Mouse (Mus musculus): ENCODE measurements around the gene Ctnna3. TPM values are rescaled to one million over a fixed set of nuclear protein-coding genes. Genes with fewer than 3 reads are reported as not detected.

The Ctnna3 gene
- total and polyA plus RNA-seq, 3 experiments: not detected

DNA sequence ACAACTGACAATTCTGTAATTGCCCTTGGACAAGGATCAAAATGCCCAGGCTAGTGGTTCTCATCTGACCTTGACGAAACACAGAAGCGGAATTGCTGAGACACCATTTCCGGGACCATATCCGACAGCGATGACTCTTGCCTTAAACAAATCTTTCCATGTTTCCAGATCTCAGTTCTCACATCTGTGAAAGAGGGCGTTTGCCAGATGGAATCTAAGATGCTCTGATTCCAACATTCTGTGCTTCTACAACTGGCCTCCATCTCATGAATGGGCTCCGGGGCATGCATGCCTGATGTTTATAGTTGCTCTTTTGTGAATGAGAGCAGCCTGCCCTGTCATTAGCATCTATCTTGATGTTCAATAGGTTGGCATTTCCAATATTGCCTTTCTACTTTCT is 890.4 kb downstream of the Ctnna3 start:
- no peak overlapping the region for H3K27ac ChIP-seq (ENCODE audit: control insufficient read depth, low read depth, low read length)
- H3K4me3 ChIP-seq (ENCODE audit: control insufficient read depth in 1 of 2, insufficient read depth in 1 of 2, low read depth in 2 of 2, low read length in 2 of 2): no peak overlapping the region
- no peak overlapping the region for H3K9ac ChIP-seq (ENCODE audit: control insufficient read depth, low read depth, low read length, poor library complexity, severe bottlenecking)
- no peaks in the 10 kb centered on the region for H3K36me3 ChIP-seq (ENCODE audit: control insufficient read depth in 1 of 2, insufficient read depth in 2 of 2, low read length in 2 of 2)
- no peaks in the 10 kb centered on the region for H3K4me1 ChIP-seq (ENCODE audit: control insufficient read depth in 1 of 2, insufficient read depth in 2 of 2, low read length in 2 of 2)
- H3K9me3 ChIP-seq (replicated peaks; ENCODE audit: insufficient read depth, low read length): no peaks in the 10 kb centered on the region
- TF ChIP-seq E2F4 (IDR thresholded peaks at IDR 0.05; ENCODE audit: borderline replicate concordance, low read depth, low read length): no peak
- TF ChIP-seq HCFC1 (IDR thresholded peaks at IDR 0.05; ENCODE audit: low read depth, low read length): no peak
- TF ChIP-seq CHD2 (IDR thresholded peaks at IDR 0.05; ENCODE audit: low read length): no peak
- no peaks in the 10 kb centered on the region for H3K27me3 ChIP-seq (ENCODE audit: control insufficient read depth in 1 of 2, insufficient read depth in 2 of 2, low read length in 2 of 2)
- DNase-seq (ENCODE audit: low read depth, low spot score): no peak
- H3K79me2 ChIP-seq (ENCODE audit: control insufficient read depth, insufficient read depth, low read length, poor library complexity): no peaks in the 10 kb centered on the region

DNA sequence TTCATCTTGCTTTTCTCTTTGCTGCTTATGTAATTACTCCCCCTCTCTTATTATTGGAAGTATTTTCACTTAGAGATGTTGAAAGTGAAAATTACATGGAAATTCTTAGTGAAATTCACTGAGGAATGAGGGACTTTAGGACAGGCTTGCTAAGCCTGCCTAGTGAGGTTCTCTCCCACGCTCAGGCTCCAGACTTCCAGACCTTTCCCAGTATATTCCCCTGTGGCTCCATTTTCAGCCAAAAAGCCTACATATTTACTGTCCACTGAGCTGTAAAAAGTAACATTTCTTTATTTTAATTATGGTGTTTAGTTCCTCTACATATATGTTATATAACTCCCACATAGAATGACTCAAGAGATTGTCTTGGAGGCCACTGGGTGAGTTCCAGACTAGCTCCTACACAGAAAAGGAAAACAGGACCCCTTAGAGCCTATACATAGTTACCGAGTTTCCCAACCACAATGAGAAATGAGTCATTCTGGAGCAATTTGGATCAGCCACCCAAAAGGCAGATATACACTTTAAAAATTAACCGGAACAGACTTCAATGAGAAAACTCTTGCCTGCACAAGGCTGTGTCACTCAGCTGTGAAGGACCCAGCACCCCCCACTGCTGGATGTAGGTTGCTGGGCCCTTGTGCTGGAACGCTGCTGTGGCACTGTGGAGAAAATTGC is 912.9 kb downstream of the Ctnna3 start:
- Histone ChIP-seq H3K27ac (ENCODE audit: control insufficient read depth, low read depth, low read length) (no peak overlapping the region), H3K36me3 (ENCODE audit: control insufficient read depth in 1 of 2, insufficient read depth in 2 of 2, low read length in 2 of 2) (no peaks in the 10 kb centered on the region), H3K79me2 (ENCODE audit: control insufficient read depth, insufficient read depth, low read length, poor library complexity) (no peaks in the 10 kb centered on the region), H3K4me3 (ENCODE audit: control insufficient read depth in 1 of 2, insufficient read depth in 1 of 2, low read depth in 2 of 2, low read length in 2 of 2) (no peak overlapping the region), H3K27me3 (ENCODE audit: control insufficient read depth in 1 of 2, insufficient read depth in 2 of 2, low read length in 2 of 2) (no peaks in the 10 kb centered on the region), H3K9ac (ENCODE audit: control insufficient read depth, low read depth, low read length, poor library complexity, severe bottlenecking) (no peak overlapping the region), H3K9me3 (replicated peaks; ENCODE audit: insufficient read depth, low read length) (no peaks in the 10 kb centered on the region), H3K4me1 (ENCODE audit: control insufficient read depth in 1 of 2, insufficient read depth in 2 of 2, low read length in 2 of 2) (no peaks in the 10 kb centered on the region)
- DNase-seq (ENCODE audit: low read depth, low spot score): no peak
- TF ChIP-seq RAD21 (IDR thresholded peaks at IDR 0.05; ENCODE audit: low read depth, low read length) (no peak), MAZ (IDR thresholded peaks at IDR 0.05; ENCODE audit: low read depth, low read length) (no peak), E2F4 (IDR thresholded peaks at IDR 0.05; ENCODE audit: borderline replicate concordance, low read depth, low read length) (no peak), USF2 (IDR thresholded peaks at IDR 0.05; ENCODE audit: borderline replicate concordance in 1 of 2, insufficient read depth in 1 of 2, low read depth in 1 of 2, low read length in 2 of 2) (no peak), BHLHE40 (IDR thresholded peaks at IDR 0.05; ENCODE audit: borderline replicate concordance, low read depth, low read length) (no peak), POLR2A (IDR thresholded peaks at IDR 0.05; ENCODE audit: control insufficient read depth in 1 of 2, insufficient read depth in 1 of 2, low read depth in 1 of 2, low read length in 2 of 2, poor library complexity in 1 of 2) (no peak), TBP (IDR thresholded peaks at IDR 0.05; ENCODE audit: low read depth, low read length) (no peak), ZC3H11A (IDR thresholded peaks at IDR 0.05; ENCODE audit: low read depth, low read length) (no peak), UBTF (IDR thresholded peaks at IDR 0.05; ENCODE audit: borderline replicate concordance, insufficient read depth, low read depth, low read length) (no peak)

DNA sequence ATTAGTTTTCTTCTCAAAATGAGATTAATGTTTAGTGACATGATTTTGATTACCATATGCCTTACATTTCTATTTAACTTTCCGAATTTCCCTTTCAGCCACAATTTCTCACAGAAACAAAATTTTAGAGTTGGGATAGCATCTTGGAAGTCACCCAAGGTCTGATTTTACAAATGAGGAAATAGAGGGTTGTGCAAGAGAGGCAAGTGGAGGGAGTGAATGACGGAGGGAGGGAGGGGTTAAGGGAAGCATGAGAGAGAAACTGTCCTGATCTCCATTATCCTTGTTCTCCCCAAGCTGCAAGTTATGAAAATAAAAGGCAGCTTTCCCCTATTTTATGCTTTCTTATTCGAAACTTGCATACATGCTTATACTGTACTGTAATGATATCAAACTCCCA is 943.4 kb downstream of the Ctnna3 start:
- H3K9ac ChIP-seq (ENCODE audit: control insufficient read depth, low read depth, low read length, poor library complexity, severe bottlenecking): no peak overlapping the region
- no peaks in the 10 kb centered on the region for H3K79me2 ChIP-seq (ENCODE audit: control insufficient read depth, insufficient read depth, low read length, poor library complexity)
- TF ChIP-seq RAD21 (IDR thresholded peaks at IDR 0.05; ENCODE audit: low read depth, low read length): no peak
- TF ChIP-seq NELFE (IDR thresholded peaks at IDR 0.05; ENCODE audit: low read depth, low read length): no peak
- no peak for TF ChIP-seq NRF1 (IDR thresholded peaks at IDR 0.05; ENCODE audit: insufficient read depth, low read depth, low read length, poor library complexity, severe bottlenecking)
- no peak for TF ChIP-seq MAZ (IDR thresholded peaks at IDR 0.05; ENCODE audit: low read depth, low read length)
- TF ChIP-seq GABPA (IDR thresholded peaks at IDR 0.05; ENCODE audit: low read depth, low read length): no peak
- no peak for TF ChIP-seq SIN3A (IDR thresholded peaks at IDR 0.05; ENCODE audit: low read length)
- TF ChIP-seq POLR2AphosphoS5 (IDR thresholded peaks at IDR 0.05; ENCODE audit: borderline replicate concordance, low read depth, low read length): no peak
- no peak for TF ChIP-seq MXI1 (IDR thresholded peaks at IDR 0.05; ENCODE audit: low read depth, low read length)
- no peak for TF ChIP-seq USF1 (IDR thresholded peaks at IDR 0.05; ENCODE audit: low read depth, low read length)
- no peak for TF ChIP-seq TCF12 (IDR thresholded peaks at IDR 0.05; ENCODE audit: low read depth, low read length)
- no peak for TF ChIP-seq E2F4 (IDR thresholded peaks at IDR 0.05; ENCODE audit: borderline replicate concordance, low read depth, low read length)
- no peak for TF ChIP-seq RCOR1 (IDR thresholded peaks at IDR 0.05; ENCODE audit: low read depth, low read length)
- no peak for TF ChIP-seq ZC3H11A (IDR thresholded peaks at IDR 0.05; ENCODE audit: low read depth, low read length)
- TF ChIP-seq KAT2A (conservative IDR thresholded peaks at IDR 0.05; ENCODE audit: low read depth, low read length): no peak
- H3K36me3 ChIP-seq (ENCODE audit: control insufficient read depth in 1 of 2, insufficient read depth in 2 of 2, low read length in 2 of 2): no peaks in the 10 kb centered on the region
- DNase-seq (ENCODE audit: low read depth, low spot score): no peak
- H3K27ac ChIP-seq (ENCODE audit: control insufficient read depth, low read depth, low read length): no peak overlapping the region
- no peak overlapping the region for H3K4me3 ChIP-seq (ENCODE audit: control insufficient read depth in 1 of 2, insufficient read depth in 1 of 2, low read depth in 2 of 2, low read length in 2 of 2)
- no peaks in the 10 kb centered on the region for H3K4me1 ChIP-seq (ENCODE audit: control insufficient read depth in 1 of 2, insufficient read depth in 2 of 2, low read length in 2 of 2)
- H3K27me3 ChIP-seq (ENCODE audit: control insufficient read depth in 1 of 2, insufficient read depth in 2 of 2, low read length in 2 of 2): no peaks in the 10 kb centered on the region
- no peaks in the 10 kb centered on the region for H3K9me3 ChIP-seq (replicated peaks; ENCODE audit: insufficient read depth, low read length)
